Mouse (Mus musculus): ENCODE measurements around the gene Dll4. TPM values are rescaled to one million over a fixed set of nuclear protein-coding genes. Genes with fewer than 3 reads are reported as not detected.

Gene Dll4
- total and polyA plus RNA-seq, 2 experiments from 2014 or later: 6.2 to 6.6 TPM

DNA sequence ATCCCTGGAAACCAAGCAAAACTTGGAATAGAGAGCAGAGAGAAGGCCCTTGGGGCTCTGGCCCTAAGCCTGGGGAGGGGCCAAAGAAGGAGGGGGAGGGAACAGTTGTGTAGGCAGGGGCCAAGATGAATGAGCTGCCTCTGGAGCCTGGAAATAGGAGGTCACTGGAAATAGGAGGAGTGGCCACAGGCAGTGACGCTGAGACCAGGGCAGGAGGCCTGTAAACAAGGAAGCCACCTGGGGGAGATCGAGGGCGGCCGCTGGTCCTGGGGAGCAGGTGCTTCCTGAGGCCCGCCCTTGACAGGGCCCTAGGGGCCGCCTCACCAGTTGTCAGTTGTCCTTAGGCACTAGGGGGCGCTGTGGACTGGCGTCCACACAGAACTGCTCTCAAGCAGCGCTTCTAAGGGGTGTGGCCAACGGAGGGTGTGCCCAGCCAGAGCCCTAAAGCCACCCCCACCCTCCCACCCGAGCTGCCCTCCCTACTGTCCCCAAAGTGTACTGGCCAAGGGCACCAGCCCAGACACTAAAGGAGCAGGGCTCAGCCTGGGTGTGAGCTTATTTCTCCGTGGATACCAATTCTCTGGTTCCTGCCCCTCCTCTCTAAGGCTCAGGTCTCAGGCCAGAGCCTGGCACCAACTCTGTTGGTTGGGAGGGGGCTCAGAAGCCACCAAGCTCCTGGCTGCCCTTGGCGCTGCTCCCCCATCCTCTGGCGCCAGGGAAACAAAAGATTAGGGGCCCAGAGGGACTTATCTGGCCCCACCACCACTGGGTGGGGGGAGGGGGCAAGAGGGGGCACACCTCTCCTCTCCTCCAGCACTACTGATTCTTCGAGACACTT, 25.4 kb upstream of the Dll4 start:
- Histone ChIP-seq H3K4me2 (ENCODE audit: low read depth, low read length) (peak overlapping the region; percentile 56), H3K9ac (replicated peaks; ENCODE audit: low read depth, low read length) (peak overlapping the region; percentile 15; the same call in 1 of the 2 replicates), H3K4me3 (ENCODE audit: low read depth, low read length) (peak overlapping the region; percentile 20), H3K9me3 (replicated peaks; ENCODE audit: control insufficient read depth, low read length) (no peaks in the 10 kb centered on the region), H3K27ac (ENCODE audit: low read depth) (peak overlapping the region; percentile 83), H3K4me1 (ENCODE audit: control insufficient read depth, insufficient read depth) (peaks cover 16% of the 10 kb centered on the region), H3K36me3 (replicated peaks; ENCODE audit: control insufficient read depth, insufficient read depth, low read length) (peaks cover 27% of the 10 kb centered on the region), H3K27me3 (ENCODE audit: control insufficient read depth, insufficient read depth, low read length) (no peaks in the 10 kb centered on the region)
- ATAC-seq (ENCODE audit: insufficient read depth, low read depth) (peak; percentile 91), DNase-seq (ENCODE audit: low spot score) (peak; percentile 92)
- TF ChIP-seq EP300 (IDR thresholded peaks at IDR 0.05; ENCODE audit: low read depth): peak; percentile 79
- peak; percentile 78 for TF ChIP-seq CTCF (IDR thresholded peaks at IDR 0.05; ENCODE audit: low read depth)
- 5% methylated on average over 15 of the region's 15 CpGs for WGBS

DNA sequence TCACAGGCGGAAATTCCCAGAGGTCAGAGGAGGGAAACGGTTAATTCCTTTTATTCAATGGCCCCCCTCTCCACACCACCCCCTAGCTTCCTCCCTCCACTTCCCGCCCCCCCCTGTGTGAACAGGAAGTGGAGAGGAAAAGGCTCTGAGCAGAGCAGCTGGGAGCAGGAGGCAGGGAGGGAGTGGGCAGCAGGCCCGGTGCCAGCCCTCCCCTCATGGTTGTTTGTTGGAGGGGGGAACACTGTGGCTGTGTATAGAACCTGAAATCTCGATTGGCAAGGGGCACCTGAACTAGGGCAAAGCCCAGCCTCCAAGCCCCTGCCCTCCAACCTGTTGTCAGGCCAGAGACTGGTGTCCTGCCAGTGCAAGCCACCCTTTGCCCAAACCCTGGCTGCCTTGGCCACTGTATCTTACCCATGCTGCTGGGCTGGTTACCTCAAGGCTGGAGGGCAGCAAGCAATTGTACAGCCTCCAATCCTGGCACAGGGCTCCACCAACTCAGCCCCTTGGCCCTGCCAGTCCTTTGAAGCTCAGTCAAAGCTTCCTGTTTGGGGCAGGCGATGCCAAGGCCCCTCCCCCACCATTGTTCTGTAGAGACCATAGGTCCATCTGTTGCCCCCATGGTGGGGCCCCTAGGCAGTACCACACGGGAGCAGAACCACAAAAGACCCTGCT, 24.6 kb upstream of the Dll4 start:
- 40% methylated on average over 6 of the region's 7 CpGs for WGBS
- peak overlapping the region; percentile 83 for H3K27ac ChIP-seq (ENCODE audit: low read depth)
- no peaks in the 10 kb centered on the region for H3K27me3 ChIP-seq (ENCODE audit: control insufficient read depth, insufficient read depth, low read length)
- H3K36me3 ChIP-seq (replicated peaks; ENCODE audit: control insufficient read depth, insufficient read depth, low read length): peaks cover 24% of the 10 kb centered on the region
- H3K9me3 ChIP-seq (replicated peaks; ENCODE audit: control insufficient read depth, low read length): no peaks in the 10 kb centered on the region
- no peak for TF ChIP-seq CTCF (IDR thresholded peaks at IDR 0.05; ENCODE audit: low read depth)
- TF ChIP-seq EP300 (IDR thresholded peaks at IDR 0.05; ENCODE audit: low read depth): no peak
- peak overlapping the region; percentile 20; the same call in 1 of the 2 replicates for H3K4me3 ChIP-seq (ENCODE audit: low read depth, low read length)
- H3K9ac ChIP-seq (replicated peaks; ENCODE audit: low read depth, low read length): peak overlapping the region; percentile 15; the same call in 1 of the 2 replicates
- H3K4me2 ChIP-seq (ENCODE audit: low read depth, low read length): peak overlapping the region; percentile 56
- DNase-seq (ENCODE audit: low spot score) (peak; percentile 41), ATAC-seq (ENCODE audit: insufficient read depth, low read depth) (peak; percentile 42)
- peaks cover 16% of the 10 kb centered on the region for H3K4me1 ChIP-seq (ENCODE audit: control insufficient read depth, insufficient read depth)

DNA sequence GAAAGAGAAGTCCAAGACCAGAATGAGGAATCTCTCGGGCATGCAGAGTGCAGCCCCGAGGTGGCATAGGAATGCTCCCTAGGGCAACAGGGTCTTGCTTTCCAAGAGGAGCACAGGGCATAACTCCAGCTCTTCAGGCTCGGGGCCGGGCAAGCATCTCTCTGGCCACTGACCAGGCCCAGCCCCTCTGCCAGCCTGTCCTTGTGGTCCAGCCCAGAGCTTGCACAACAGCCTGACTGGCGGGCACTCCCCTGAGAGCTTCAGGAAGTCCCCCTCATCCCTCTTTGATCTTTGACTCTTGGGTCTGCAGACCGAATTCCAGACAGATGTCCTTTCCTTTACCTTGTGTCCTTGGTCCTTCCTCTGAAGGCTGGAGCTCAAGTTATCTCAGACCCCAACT, 22.7 kb upstream of the Dll4 start:
- Histone ChIP-seq H3K27ac (ENCODE audit: low read depth) (no peak overlapping the region), H3K4me3 (ENCODE audit: low read depth, low read length) (no peak overlapping the region), H3K36me3 (replicated peaks; ENCODE audit: control insufficient read depth, insufficient read depth, low read length) (peaks cover 9% of the 10 kb centered on the region; the same call in 1 of the 2 replicates), H3K4me2 (ENCODE audit: low read depth, low read length) (no peak overlapping the region), H3K27me3 (ENCODE audit: control insufficient read depth, insufficient read depth, low read length) (no peaks in the 10 kb centered on the region), H3K9ac (replicated peaks; ENCODE audit: low read depth, low read length) (no peak overlapping the region), H3K9me3 (replicated peaks; ENCODE audit: control insufficient read depth, low read length) (no peaks in the 10 kb centered on the region), H3K4me1 (ENCODE audit: control insufficient read depth, insufficient read depth) (peaks cover 16% of the 10 kb centered on the region)
- ATAC-seq (ENCODE audit: insufficient read depth, low read depth) (no peak), DNase-seq (ENCODE audit: low spot score) (no peak)
- WGBS: 62% methylated on average over 6 of the region's 6 CpGs
- TF ChIP-seq EP300 (IDR thresholded peaks at IDR 0.05; ENCODE audit: low read depth) (no peak), CTCF (IDR thresholded peaks at IDR 0.05; ENCODE audit: low read depth) (no peak)

DNA sequence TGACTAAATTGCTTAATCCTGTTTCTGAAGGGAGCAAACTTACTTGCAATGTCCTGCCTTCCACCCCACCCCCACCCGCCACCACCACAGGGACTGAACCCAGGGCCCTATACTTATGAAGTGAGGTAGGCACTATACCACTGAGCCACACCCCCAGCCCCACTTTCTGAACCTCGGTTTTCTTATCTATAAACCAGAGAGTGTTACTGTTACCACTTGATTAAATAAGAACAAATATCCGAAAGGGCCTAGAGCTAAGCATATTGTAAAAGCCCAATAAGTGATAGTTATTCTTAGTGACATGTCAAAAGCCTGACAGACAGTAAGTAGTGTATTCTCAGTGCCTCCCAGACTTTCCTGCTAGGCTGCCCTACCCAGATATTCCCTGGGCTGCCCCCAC, 21.2 kb upstream of the Dll4 start:
- 51% methylated on average over 3 of the region's 3 CpGs for WGBS
- no peak overlapping the region for H3K4me3 ChIP-seq (ENCODE audit: low read depth, low read length)
- H3K4me1 ChIP-seq (ENCODE audit: control insufficient read depth, insufficient read depth): peaks cover 13% of the 10 kb centered on the region
- H3K4me2 ChIP-seq (ENCODE audit: low read depth, low read length): no peak overlapping the region
- ATAC-seq (ENCODE audit: insufficient read depth, low read depth): no peak
- H3K27me3 ChIP-seq (ENCODE audit: control insufficient read depth, insufficient read depth, low read length): no peaks in the 10 kb centered on the region
- no peaks in the 10 kb centered on the region for H3K36me3 ChIP-seq (replicated peaks; ENCODE audit: control insufficient read depth, insufficient read depth, low read length)
- H3K27ac ChIP-seq (ENCODE audit: low read depth): no peak overlapping the region
- DNase-seq (ENCODE audit: low spot score): no peak
- H3K9me3 ChIP-seq (replicated peaks; ENCODE audit: control insufficient read depth, low read length): no peaks in the 10 kb centered on the region
- no peak overlapping the region for H3K9ac ChIP-seq (replicated peaks; ENCODE audit: low read depth, low read length)
- TF ChIP-seq EP300 (IDR thresholded peaks at IDR 0.05; ENCODE audit: low read depth) (no peak), CTCF (IDR thresholded peaks at IDR 0.05; ENCODE audit: low read depth) (no peak)

DNA sequence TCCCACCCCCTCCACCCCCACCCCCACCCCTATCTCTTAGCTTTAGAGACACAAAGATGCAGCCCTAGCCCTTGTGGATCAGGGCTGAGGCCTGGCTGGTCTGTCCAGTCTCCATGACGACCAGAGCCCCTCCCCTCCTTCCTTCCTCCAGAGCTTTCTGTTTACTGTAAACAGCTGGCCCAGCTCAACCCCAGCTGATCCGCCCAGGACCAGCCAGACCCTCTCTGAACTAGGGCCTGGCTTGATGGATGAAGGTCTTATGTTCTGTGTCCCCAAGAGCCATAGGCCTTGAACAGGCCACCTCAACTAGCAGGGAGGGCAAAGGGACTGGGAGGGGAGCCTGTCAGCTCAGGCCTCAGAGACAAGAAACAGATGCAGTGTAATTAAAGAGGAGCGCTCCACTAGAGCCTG, 20.8 kb upstream of the Dll4 start:
- Histone ChIP-seq H3K9ac (replicated peaks; ENCODE audit: low read depth, low read length) (no peak overlapping the region), H3K4me3 (ENCODE audit: low read depth, low read length) (no peak overlapping the region), H3K4me2 (ENCODE audit: low read depth, low read length) (no peak overlapping the region), H3K27me3 (ENCODE audit: control insufficient read depth, insufficient read depth, low read length) (no peaks in the 10 kb centered on the region), H3K36me3 (replicated peaks; ENCODE audit: control insufficient read depth, insufficient read depth, low read length) (no peaks in the 10 kb centered on the region), H3K27ac (ENCODE audit: low read depth) (0 out of 2 replicates have a peak overlapping the region, but pooled peaks have one; percentile 11), H3K9me3 (replicated peaks; ENCODE audit: control insufficient read depth, low read length) (no peaks in the 10 kb centered on the region), H3K4me1 (ENCODE audit: control insufficient read depth, insufficient read depth) (peaks cover 11% of the 10 kb centered on the region)
- no peak for DNase-seq (ENCODE audit: low spot score)
- peak; percentile 5; the same call in 1 of the 2 replicates for ATAC-seq (ENCODE audit: insufficient read depth, low read depth)
- 24% methylated on average over 3 of the region's 3 CpGs for WGBS
- TF ChIP-seq EP300 (IDR thresholded peaks at IDR 0.05; ENCODE audit: low read depth) (no peak), CTCF (IDR thresholded peaks at IDR 0.05; ENCODE audit: low read depth) (no peak)
